Mouse (Mus musculus): ENCODE data around the gene Tacc2.

Tacc2 gene

GRCm38 (mm10) chr7:130613973-130614372, 36.7 kb downstream of the Tacc2 start:
- no peak for DNase-seq (ENCODE audit: low read depth, low spot score)

- no peak for DNase-seq (ENCODE audit: low read depth, low spot score)
Measured at GRCm38 (mm10) chr7:130617591-130617990, 40.4 kb downstream of the Tacc2 start.

- no peak for DNase-seq (ENCODE audit: low read depth, low spot score)
Measured at GRCm38 (mm10) chr7:130621068-130621467, 43.8 kb downstream of the Tacc2 start.

GRCm38 (mm10) chr7:130621953-130622352, 44.7 kb downstream of the Tacc2 start:
- DNase-seq (ENCODE audit: low read depth, low spot score) = no peak

DNA sequence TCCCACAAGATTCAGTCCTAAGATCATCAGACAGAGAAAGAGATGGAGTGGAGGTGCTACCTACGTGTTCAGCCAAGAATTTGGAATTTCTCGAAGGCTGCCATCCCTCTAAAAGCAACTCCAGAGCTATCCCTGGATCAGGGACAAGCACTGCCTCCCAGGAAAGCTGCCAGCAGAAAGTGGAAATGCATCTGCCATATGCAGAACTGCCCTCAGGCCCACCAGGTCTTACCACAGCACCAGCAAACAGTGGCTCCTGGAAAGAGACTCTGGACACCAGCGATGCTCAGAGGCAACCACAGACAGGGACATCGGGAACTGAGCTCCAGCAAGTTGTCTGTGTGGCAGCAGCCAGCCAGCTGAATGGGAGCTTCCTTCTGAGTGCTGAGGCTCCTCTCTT, 45.1 kb downstream of the Tacc2 start:
- DNase-seq (ENCODE audit: low read depth, low spot score) = no peak

GRCm38 (mm10) chr7:130624299-130624698, 47.1 kb downstream of the Tacc2 start:
- no peak for DNase-seq (ENCODE audit: low read depth, low spot score)

DNA sequence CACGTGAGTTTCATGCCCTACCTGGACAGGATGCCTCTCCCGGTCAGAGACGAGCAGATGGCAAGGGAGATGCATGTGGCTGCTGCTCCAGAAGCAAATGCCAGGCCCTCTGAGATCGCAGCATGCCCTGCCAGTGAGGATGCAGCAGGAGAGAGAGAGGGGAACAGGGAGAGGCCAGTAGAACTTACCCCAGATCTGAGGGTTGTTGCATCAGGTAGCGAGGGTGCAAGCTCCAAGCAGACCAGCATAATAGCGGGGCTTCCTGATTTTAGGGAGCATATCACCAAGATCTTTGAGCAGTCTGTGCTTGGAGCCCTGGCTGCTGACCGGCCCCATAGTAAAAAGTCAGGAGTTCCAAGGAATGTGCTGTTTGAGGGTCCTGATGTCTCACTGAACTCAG, 48.1 kb downstream of the Tacc2 start:
- no peak for DNase-seq (ENCODE audit: low read depth, low spot score)

DNA sequence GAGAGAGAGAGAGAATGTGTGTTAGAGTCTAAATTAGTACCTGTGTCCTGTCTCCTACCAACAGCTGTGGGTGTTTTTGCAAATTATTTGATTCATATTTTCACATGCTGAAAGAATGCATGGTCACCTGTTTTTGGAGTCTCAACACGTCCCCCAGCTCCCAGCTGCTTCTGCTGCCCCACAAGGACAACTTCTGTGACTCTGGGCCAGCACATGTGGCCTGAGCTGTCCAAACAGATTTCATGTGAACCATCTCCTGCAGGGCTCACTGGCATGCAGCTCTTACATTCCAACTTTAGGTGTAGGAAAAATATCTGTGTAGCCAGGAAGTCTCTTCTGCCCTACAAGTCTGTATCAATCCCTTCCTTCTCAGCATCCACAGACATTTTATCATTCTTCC, 51.4 kb downstream of the Tacc2 start:
- no peak for DNase-seq (ENCODE audit: low read depth, low spot score)

- DNase-seq (ENCODE audit: low read depth, low spot score) = no peak
Measured at GRCm38 (mm10) chr7:130629999-130630398, 52.8 kb downstream of the Tacc2 start.

GRCm38 (mm10) chr7:130630956-130631355, 53.7 kb downstream of the Tacc2 start:
- DNase-seq (ENCODE audit: low read depth, low spot score) = no peak

GRCm38 (mm10) chr7:130631553-130632378, 54.5 kb downstream of the Tacc2 start:
- DNase-seq (ENCODE audit: low read depth, low spot score) = no peak

DNA sequence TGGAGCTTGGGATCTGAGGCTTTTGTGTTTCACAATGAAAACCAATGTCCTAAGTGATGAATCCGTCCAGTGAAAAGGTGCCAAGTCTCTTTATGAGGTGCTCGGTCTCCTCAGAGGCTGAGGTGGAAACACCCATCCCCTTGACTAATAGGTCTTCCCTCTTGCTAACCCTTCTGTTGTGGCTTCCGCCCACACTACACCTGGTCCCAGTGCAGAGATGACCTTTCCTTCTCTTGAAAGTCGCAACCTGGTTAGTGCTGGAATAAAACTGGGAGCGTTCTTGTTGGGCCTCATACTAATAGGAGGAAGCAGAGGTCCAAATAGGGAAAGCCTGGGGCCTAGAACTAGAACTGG, 55.1 kb downstream of the Tacc2 start:
- DNase-seq (ENCODE audit: low read depth, low spot score) = no peak

GRCm38 (mm10) chr7:130634259-130634871, 57.1 kb downstream of the Tacc2 start:
- no peak for DNase-seq (ENCODE audit: low read depth, low spot score)

DNA sequence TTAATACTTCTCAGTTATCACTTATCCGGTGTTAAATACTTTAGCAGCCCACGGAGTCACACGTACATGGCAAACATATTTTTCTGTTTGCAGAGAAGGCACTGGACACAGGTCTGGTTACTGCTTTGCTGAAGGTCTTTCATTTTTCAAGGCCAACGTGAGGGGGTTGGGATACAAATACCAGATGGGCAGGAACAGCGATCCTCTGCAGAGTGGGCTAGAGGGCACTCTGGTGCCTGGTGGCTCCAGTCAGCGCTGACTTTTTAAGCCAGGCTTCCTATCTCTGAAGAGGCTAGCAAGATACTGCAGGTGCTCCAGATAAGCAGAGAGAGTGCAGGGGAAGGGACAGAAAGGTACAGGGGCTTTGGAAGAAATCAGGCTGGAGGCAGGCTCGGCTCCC, 58.0 kb downstream of the Tacc2 start:
- no peak for DNase-seq (ENCODE audit: low read depth, low spot score)

DNA sequence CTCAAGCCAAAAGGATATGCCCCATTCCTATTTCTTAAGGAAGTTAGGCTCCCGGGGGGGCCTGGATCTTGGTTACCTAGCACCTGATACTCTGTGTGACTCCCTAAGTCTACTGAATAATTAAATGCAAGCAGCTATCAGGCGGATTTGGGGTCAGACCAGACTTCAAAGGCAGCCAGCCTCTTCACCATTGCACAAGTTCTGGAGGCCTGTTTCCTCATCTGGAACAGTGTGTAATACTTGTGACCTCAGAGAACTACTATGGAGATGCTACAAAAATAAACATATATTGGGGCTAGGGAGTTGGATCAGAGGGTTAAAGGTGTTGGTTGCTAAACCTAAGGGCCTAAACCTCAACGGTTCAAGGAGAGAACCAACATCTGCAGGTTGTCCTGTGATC, 59.0 kb downstream of the Tacc2 start:
- DNase-seq (ENCODE audit: low read depth, low spot score) = no peak

DNA sequence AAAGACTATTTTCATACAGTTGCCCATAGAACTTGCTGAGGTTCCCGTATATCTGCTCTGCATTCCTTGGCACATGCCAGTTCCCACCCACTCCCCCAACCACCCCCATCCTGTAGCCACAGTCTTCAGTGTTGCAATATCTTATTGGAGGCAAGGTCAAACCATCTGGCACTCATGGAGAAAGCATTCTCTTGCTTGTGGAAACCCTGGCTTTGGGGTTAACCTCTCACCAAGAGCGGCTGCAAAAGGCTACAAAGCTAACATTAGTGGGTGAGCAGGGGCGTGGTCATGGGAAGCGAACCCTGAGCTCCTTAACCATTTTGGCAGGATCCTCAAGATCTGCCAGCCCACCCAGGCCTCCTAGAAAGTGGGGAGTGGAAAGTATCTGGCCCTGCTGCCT, 59.7 kb downstream of the Tacc2 start:
- DNase-seq (ENCODE audit: low read depth, low spot score) = no peak

DNA sequence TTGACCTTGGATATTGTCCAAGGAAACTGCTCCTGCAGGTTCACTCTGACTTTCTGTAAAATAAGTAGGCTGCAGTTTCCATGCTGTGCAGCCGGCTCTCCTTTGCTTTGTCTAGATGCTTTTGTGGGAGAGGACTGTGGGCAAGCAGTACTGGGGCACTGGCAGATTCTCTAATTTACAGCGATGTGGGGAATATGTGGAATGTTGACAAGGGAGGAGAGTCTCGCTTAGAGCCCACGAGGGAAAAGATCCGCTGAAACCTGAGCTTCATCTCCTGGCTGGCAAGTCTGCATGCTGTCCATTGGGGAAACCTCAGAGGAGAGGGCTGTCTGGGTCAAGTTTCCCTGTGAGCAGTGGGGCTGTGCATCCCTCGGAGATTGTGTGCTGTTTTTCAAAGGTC, 60.6 kb downstream of the Tacc2 start:
- no peak for DNase-seq (ENCODE audit: low read depth, low spot score)

DNA sequence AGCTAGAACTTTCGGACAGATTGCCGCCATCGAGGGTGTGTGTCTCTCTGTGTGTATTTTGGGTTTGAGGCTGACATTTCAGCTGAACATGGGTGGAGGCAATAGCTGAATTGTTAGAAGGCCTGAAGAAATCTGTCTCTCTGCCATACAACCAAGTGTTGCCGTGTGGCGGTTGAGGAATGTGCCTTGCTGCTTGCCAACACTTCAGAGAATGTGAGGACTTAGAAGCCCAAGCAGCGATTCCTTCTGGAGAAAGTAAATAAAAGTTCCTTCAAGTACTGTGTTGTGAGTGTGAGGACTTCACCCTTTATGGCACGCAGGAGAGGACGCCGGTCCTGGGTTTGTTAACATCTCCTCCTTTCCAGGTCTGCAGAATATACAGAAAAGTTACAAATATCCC, 63.4 kb downstream of the Tacc2 start:
- peak; percentile 36 for DNase-seq (ENCODE audit: low read depth, low spot score)

DNA sequence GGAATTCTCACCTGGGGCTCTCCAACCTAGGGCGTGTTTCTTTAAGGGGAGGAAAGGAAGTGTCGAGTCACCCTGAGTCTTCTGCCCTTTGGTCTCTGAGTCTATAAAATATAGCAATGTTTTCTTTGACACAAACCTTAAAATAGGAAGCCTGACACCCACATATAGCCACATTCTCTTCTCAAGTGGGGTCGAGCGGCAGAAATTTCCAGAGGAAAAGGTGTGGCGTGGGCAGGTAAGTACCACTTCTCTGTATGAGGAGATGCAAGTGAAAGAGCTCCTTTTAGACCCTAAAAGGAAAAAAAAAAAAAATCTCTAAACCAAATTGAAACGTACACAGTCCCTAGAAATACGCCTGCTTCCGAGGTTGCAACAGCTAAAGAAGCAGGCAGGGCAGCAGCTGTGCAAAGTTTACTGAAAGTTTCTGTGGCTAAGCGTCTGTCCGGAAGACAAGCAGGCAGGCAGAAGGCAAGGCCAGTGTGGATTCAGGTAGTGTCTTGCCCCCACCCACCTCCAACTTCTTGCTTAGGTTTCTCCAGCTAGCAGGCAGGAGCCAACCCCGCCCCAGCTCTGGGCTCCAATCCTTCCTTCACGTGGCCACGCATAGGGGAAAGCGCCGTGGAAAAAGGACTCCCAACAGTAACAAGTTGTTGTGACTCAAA, 68.2 kb downstream of the Tacc2 start:
- DNase-seq (ENCODE audit: low read depth, low spot score) = no peak

- no peak for DNase-seq (ENCODE audit: low read depth, low spot score)
Measured at GRCm38 (mm10) chr7:130645994-130646761, 68.9 kb downstream of the Tacc2 start.

DNA sequence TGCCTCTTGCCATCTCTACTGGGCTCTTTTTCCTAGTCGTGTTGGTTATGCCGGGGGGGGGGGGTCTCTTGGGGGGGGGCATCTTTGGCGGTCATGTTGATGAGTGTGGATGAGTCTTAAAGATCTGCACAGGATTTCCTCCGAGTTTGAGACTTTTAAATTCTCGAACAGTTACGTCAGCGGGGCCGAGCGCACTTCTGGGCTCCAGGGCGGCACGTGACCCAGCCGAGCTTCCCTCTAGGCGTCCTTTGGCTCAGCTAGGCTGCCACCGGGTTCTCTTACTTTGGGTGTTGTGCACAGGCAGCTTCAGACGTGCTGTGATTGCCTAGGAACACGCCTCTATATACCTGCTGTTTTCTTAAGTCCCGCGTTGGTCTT, 69.5 kb downstream of the Tacc2 start:
- DNase-seq (ENCODE audit: low read depth, low spot score) = no peak

GRCm38 (mm10) chr7:130648061-130648460, 70.8 kb downstream of the Tacc2 start:
- no peak for DNase-seq (ENCODE audit: low read depth, low spot score)
